Mouse (Mus musculus) small intestine, adult 2 months (tissue): ENCODE data around the gene Bsnd.

Experiments used
- CTCF ChIP-seq: fragments of 200-500 bp; IDR thresholded peaks from 2 replicates; pipeline ENCODE4 v1.5.1; 2012; ENCODE audit warnings: low read depth, mild to moderate bottlenecking, control low read depth, inconsistent platforms, low read length, moderate library complexity, mixed read lengths; ENCODE audit not compliant: insufficient replicate concordance, insufficient read length; ENCODE audit errors: extremely low read depth
- POLR2A ChIP-seq: fragments of 200-500 bp; IDR thresholded peaks from 2 replicates; pipeline ENCODE4 v1.6.1; 2012; ENCODE audit warnings: low read depth, mild to moderate bottlenecking, control low read depth, inconsistent platforms, low read length, moderate library complexity

DNA sequence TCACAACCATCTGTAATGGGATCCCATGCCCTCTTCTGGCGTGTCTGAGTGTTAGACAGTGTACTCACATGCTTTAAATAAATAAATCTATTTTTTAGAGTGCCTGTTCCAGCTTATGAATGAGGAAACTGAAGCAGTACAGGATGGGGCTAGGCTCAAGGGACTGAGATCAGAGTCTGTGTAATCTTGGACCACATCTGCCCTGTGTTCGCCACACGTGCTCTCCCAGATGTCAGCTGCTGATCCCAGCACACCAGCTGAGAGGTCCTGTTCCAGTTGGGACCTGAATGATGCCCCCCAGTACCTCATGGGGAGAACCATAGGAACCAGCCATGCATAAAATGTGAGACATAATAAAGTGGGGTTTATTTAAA is 6.4 kb upstream of the Bsnd start:
- TF ChIP-seq POLR2A (no peak), CTCF (no peak)
